27 mouse cellular contexts compared by ENCODE assay signal in the genomic region with DNA sequence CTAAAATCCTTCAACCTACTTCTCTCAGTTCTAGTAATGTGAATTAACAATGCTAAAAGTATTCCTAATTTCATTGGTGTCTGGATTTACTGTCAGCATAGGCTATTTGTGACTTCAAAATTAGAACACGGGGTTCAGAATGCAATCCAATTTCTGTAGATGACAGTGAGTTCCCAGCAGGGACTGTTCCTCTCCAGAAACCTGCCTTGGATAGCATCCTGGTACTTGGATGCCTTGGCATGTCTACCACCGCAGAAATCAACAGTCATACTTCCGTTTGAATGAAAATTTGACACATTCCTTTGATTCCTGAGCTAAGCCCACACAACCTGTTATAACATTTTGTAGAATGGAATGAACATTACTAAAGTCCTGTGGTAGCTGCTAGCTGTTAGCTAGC.
DNase-seq lines count a peak whose midpoint lies in the region; TF ChIP-seq lines count a peak whose summit lies in the region.
"Had no signal": no experiment of that assay in that cellular context is flagged by ENCODE, and none has a peak within 500 bp of the region (broad histone marks: within the 10 kb centered on the region; RNA-seq: fewer than 3 reads in every experiment).

No protein-coding gene starts in this region.

- no peaks in the 10 kb centered on the region for H3K27me3 ChIP-seq in cerebellum, adult 2 months (ENCODE audit: control insufficient read depth, insufficient read depth, low read length)
- H3K27me3 ChIP-seq: embryonic facial prominence, embryonic 12.5 days; forebrain, embryonic 15.5 days; heart, embryonic 15.5 days; limb, embryonic 13.5 days; lung, embryonic 15.5 days; megakaryocyte, embryonic 14.5 days; midbrain, embryonic 13.5 days; stomach, embryonic 15.5 days had no signal

- H3K4me3 ChIP-seq in cerebellum, adult 2 months (replicated peaks; ENCODE audit: insufficient read depth, low read depth, low read length): no peak overlapping the region
- H3K4me3 ChIP-seq: embryonic facial prominence, embryonic 12.5 days; forebrain, embryonic 15.5 days; heart, embryonic 10.5 days; heart, embryonic 15.5 days; limb, embryonic 13.5 days; lung, embryonic 15.5 days; megakaryocyte, embryonic 14.5 days; midbrain, embryonic 13.5 days; stomach, embryonic 15.5 days had no signal

- WGBS in cerebellum, adult 2 months: 5% methylated on average over 3 of the region's 3 CpGs

- DNase-seq in gastrocnemius, postnatal 25 days: peak; percentile 9
- DNase-seq in gastrocnemius, postnatal 4 days (ENCODE audit: low spot score in 2 of 2): no peak
- peak; percentile 96 for DNase-seq in brain, adult 2 months (ENCODE audit: low read depth, low spot score)
- peak; percentile 73 to 92 for DNase-seq in cerebellum, adult 2 months
- DNase-seq in cerebellum, postnatal 14 days: peak; percentile 57 to 83
- DNase-seq in adrenal gland, adult 18-20 months (ENCODE audit: low spot score in 2 of 2): no peak
- DNase-seq in kidney, postnatal 25 days: no peak
- no peak for DNase-seq in adrenal gland, postnatal 4 days (ENCODE audit: low spot score in 2 of 2)
- DNase-seq: adrenal gland, postnatal 25 days; embryo, embryonic 11 days; gastrocnemius, postnatal 10 days; heart, adult 11 months; heart, postnatal 4 days; kidney, postnatal 14 days; lung, postnatal 36 days; right cerebral cortex, postnatal 14 days; thymus, postnatal 14 days had no signal

- H3K4me1 ChIP-seq in cerebellum, adult 2 months (ENCODE audit: control insufficient read depth, insufficient read depth, low read length): peaks cover 17% of the 10 kb centered on the region
- H3K4me1 ChIP-seq: embryonic facial prominence, embryonic 12.5 days; forebrain, embryonic 15.5 days; limb, embryonic 13.5 days; lung, embryonic 15.5 days; megakaryocyte, embryonic 14.5 days; stomach, embryonic 15.5 days had no signal

- no peak overlapping the region for H3K27ac ChIP-seq in cerebellum, adult 2 months (ENCODE audit: insufficient read depth, low read length)
- H3K27ac ChIP-seq: embryonic facial prominence, embryonic 12.5 days; forebrain, embryonic 15.5 days; heart, embryonic 10.5 days; heart, embryonic 15.5 days; hindbrain, embryonic 14.5 days; limb, embryonic 13.5 days; lung, embryonic 15.5 days; midbrain, embryonic 13.5 days; stomach, embryonic 15.5 days had no signal

- TF ChIP-seq POLR2A in cerebellum, adult 2 months (IDR thresholded peaks at IDR 0.05; ENCODE audit: borderline replicate concordance, insufficient read depth, low read length): no peak

- TF ChIP-seq CTCF in cerebellum, adult 2 months (IDR thresholded peaks at IDR 0.05; ENCODE audit: borderline replicate concordance, insufficient read depth, low read depth, low read length): no peak

Comparison
In these comparisons a context has a peak if more than half of its experiments do, and no peak if none do; other contexts are left out.
1. DNase-seq: peak in gastrocnemius, postnatal 25 days (single experiment), brain, adult 2 months (single experiment), cerebellum, adult 2 months (2 of 2) and cerebellum, postnatal 14 days (2 of 2); none in gastrocnemius, postnatal 4 days (0 of 2), adrenal gland, adult 18-20 months (0 of 2), kidney, postnatal 25 days (0 of 2) and adrenal gland, postnatal 4 days (0 of 2).